Mouse (Mus musculus): ENCODE results near the gene Gm17469. TPM values are rescaled to one million over a fixed set of nuclear protein-coding genes. Genes with fewer than 3 reads are reported as not detected.

Gene Gm17469
- polyA plus RNA-seq (2017; shearing (Covaris generic)): not detected

GRCm38 (mm10) chrX:124629593-124629992 is at the start of gene Gm17469:
Gm17469 (plus strand) TSS chrX:124629893.

Other genes with a start within 250 kb of the Gm17469 start
- gene Gm17584, start 129.3 kb upstream of the Gm17469 start, polyA plus RNA-seq (2017; shearing (Covaris generic)): not detected